Mouse (Mus musculus): ENCODE measurements around the gene Grk3. TPM values are rescaled to one million over a fixed set of nuclear protein-coding genes. Genes with fewer than 3 reads are reported as not detected.

Gene Grk3
- polyA plus RNA-seq, 1 experiment from 2014 or later = 13.3 TPM

- Histone ChIP-seq H3K36me3 (no peaks in the 10 kb centered on the region; the same call in 1 of the 2 replicates), H3K9me3 (no peaks in the 10 kb centered on the region), H3K27ac (peak overlapping the region; percentile 23; the same call in 1 of the 2 replicates), H3K4me3 (replicated peaks) (no peak overlapping the region), H3K4me2 (peak overlapping the region; percentile 19; the same call in 1 of the 2 replicates), H3K4me1 (replicated peaks) (peaks cover 20% of the 10 kb centered on the region), H3K27me3 (no peaks in the 10 kb centered on the region; the same call in 1 of the 2 replicates), H3K9ac (replicated peaks) (no peak overlapping the region)
- 35% methylated on average over 7 of the region's 7 CpGs for WGBS
- no peak for ATAC-seq (ENCODE audit: insufficient number of reproducible peaks, insufficient read depth, low FRiP score, low TSS enrichment, low read depth)
These were observed 42.0 kb downstream of the Grk3 start for GRCm38 (mm10) chr5:112973596-112973995.

DNA sequence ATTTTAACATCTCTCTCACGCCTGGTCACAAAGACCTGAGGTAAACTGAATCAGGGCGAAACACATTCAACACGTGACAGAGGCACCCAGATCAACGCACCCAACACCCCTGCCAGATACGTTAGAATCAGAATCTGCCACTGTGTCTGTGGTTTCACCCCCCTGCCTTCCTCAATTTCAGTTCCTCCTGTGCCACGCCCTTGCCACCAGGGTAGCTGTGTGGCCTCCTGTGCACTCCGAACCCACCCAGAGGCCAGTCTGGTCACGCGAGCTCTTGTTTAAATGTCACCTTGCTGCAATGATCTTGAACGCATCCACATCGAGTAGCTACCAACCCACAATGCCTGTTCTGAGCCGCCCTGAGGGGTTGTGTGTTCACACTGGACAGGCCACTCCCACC lies 43.3 kb downstream of the Grk3 start:
- WGBS = 85% methylated on average over 12 of the region's 12 CpGs
- no peaks in the 10 kb centered on the region for H3K36me3 ChIP-seq
- no peak overlapping the region for H3K4me3 ChIP-seq (replicated peaks)

GRCm38 (mm10) chr5:112963495-112963894 lies 52.1 kb downstream of the Grk3 start:
- Histone ChIP-seq H3K9me3 (no peaks in the 10 kb centered on the region), H3K4me1 (replicated peaks) (peaks cover 28% of the 10 kb centered on the region), H3K36me3 (no peaks in the 10 kb centered on the region), H3K4me3 (replicated peaks) (no peak overlapping the region), H3K27me3 (no peaks in the 10 kb centered on the region), H3K27ac (no peak overlapping the region), H3K4me2 (no peak overlapping the region), H3K9ac (replicated peaks) (no peak overlapping the region)
- no peak for ATAC-seq (ENCODE audit: insufficient number of reproducible peaks, insufficient read depth, low FRiP score, low TSS enrichment, low read depth)
- WGBS = 56% methylated on average over 4 of the region's 4 CpGs

More for the DNA sequence above, 43.3 kb downstream of the Grk3 start:
- Histone ChIP-seq H3K9ac (replicated peaks) (no peak overlapping the region), H3K4me1 (replicated peaks) (peaks cover 20% of the 10 kb centered on the region), H3K27me3 (no peaks in the 10 kb centered on the region; the same call in 1 of the 2 replicates), H3K27ac (no peak overlapping the region), H3K4me2 (no peak overlapping the region), H3K9me3 (no peaks in the 10 kb centered on the region)
- ATAC-seq (ENCODE audit: insufficient number of reproducible peaks, insufficient read depth, low FRiP score, low TSS enrichment, low read depth) = no peak

DNA sequence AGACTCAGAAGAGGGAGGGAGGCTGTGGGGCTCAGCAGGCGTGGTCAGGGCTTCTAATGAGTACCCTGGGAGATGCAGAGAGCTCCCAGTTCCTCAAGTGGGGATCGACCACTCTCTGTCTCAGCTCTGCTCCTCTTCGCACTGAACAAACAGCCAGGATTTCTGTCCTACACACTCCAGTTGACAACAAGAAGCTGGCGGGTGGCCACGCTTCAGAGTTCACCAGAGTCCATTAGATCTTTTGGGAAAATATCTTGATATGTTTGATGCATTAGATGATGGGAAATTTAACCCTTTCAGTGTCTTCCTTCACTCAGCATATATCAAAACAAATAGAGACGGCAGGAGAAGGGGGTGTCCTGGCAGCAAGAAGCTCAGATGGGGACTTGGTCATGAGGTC lies 53.4 kb downstream of the Grk3 start:
- Histone ChIP-seq H3K9me3 (no peaks in the 10 kb centered on the region), H3K27me3 (no peaks in the 10 kb centered on the region), H3K9ac (replicated peaks) (no peak overlapping the region), H3K4me2 (no peak overlapping the region), H3K27ac (no peak overlapping the region), H3K4me3 (replicated peaks) (no peak overlapping the region), H3K4me1 (replicated peaks) (peaks cover 31% of the 10 kb centered on the region), H3K36me3 (no peaks in the 10 kb centered on the region)
- no peak for ATAC-seq (ENCODE audit: insufficient number of reproducible peaks, insufficient read depth, low FRiP score, low TSS enrichment, low read depth)
- 81% methylated on average over 6 of the region's 6 CpGs for WGBS

DNA sequence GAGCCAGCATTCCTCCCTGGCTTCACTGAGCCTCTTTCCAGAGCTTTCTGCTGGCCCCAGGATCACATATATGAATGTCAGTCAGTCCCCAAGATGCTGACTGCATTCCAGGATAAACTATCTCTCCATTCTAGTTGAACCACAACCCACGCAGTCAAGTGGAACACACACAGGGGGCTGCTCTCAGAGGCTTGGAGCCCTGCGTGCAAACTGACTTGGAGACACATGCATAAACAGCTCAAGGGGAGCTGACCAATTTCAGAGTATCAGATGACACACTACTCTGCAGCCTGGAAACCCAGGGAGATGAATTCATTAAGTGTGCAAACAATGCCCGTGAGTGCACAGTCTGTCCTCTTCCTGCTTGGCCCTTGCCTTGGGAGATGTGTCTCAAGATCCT lies 54.7 kb downstream of the Grk3 start:
- Histone ChIP-seq H3K27me3 (no peaks in the 10 kb centered on the region), H3K9ac (replicated peaks) (no peak overlapping the region), H3K4me2 (no peak overlapping the region), H3K4me3 (replicated peaks) (no peak overlapping the region), H3K36me3 (no peaks in the 10 kb centered on the region), H3K4me1 (replicated peaks) (peaks cover 39% of the 10 kb centered on the region), H3K9me3 (no peaks in the 10 kb centered on the region), H3K27ac (no peak overlapping the region)
- WGBS = 32% methylated on average over 3 of the region's 3 CpGs
- ATAC-seq (ENCODE audit: insufficient number of reproducible peaks, insufficient read depth, low FRiP score, low TSS enrichment, low read depth) = no peak

DNA sequence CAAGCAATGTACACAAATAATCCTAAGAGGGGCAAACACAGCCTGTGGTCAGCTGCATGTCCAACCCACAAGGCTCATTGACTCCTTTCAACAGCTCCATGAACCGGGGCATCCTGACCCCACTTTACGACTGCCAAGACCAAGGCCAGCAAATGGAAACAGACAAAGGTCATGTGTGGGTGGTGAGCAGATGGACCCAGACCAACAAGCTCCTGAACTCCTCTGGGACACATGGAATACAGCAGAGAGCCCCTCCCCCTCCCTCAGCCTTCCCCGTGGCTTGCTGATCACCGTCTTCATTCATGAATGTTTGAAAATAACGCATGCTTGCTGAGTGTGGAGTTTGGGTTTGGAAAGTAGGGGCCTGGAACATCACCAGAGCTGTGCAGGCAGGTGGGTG lies 57.3 kb downstream of the Grk3 start:
- WGBS = 53% methylated on average over 5 of the region's 5 CpGs
- H3K27ac ChIP-seq = no peak overlapping the region
- H3K9ac ChIP-seq (replicated peaks) = no peak overlapping the region
- no peak for ATAC-seq (ENCODE audit: insufficient number of reproducible peaks, insufficient read depth, low FRiP score, low TSS enrichment, low read depth)
- no peaks in the 10 kb centered on the region for H3K27me3 ChIP-seq
- no peaks in the 10 kb centered on the region for H3K9me3 ChIP-seq
- peaks cover 45% of the 10 kb centered on the region for H3K4me1 ChIP-seq (replicated peaks)
- H3K4me2 ChIP-seq = no peak overlapping the region
- H3K36me3 ChIP-seq = peaks cover 11% of the 10 kb centered on the region
- H3K4me3 ChIP-seq (replicated peaks) = no peak overlapping the region

DNA sequence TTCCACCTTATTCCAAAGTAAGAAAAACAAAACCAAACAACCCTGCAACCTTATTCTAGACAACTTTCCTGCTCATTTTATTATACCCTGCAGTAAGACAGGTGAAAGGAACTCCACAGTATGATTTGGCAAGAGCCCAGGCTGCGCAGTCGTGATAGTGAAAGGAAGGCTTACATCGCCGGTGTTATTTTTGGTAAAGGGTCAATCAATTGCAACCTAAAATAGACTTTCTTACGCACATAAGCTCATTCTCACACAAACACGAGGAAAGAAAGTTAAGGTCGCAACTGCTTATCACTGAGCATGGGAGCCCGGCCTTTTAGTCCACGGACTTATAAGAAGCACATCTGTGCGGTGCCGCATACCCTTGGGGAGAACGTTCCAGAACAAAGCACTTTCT lies 58.8 kb downstream of the Grk3 start:
- Histone ChIP-seq H3K9me3 (no peaks in the 10 kb centered on the region), H3K36me3 (peaks cover 14% of the 10 kb centered on the region), H3K27ac (no peak overlapping the region), H3K4me3 (replicated peaks) (no peak overlapping the region), H3K27me3 (no peaks in the 10 kb centered on the region), H3K9ac (replicated peaks) (no peak overlapping the region), H3K4me1 (replicated peaks) (peaks cover 45% of the 10 kb centered on the region), H3K4me2 (no peak overlapping the region)
- no peak for ATAC-seq (ENCODE audit: insufficient number of reproducible peaks, insufficient read depth, low FRiP score, low TSS enrichment, low read depth)
- 84% methylated on average over 12 of the region's 12 CpGs for WGBS

- 85% methylated on average over 8 of the region's 8 CpGs for WGBS
- H3K9ac ChIP-seq (replicated peaks) = no peak overlapping the region
- ATAC-seq (ENCODE audit: insufficient number of reproducible peaks, insufficient read depth, low FRiP score, low TSS enrichment, low read depth) = no peak
- no peak overlapping the region for H3K4me3 ChIP-seq (replicated peaks)
- H3K27me3 ChIP-seq = no peaks in the 10 kb centered on the region
- H3K4me1 ChIP-seq (replicated peaks) = peaks cover 45% of the 10 kb centered on the region
- peaks cover 14% of the 10 kb centered on the region for H3K36me3 ChIP-seq
- H3K9me3 ChIP-seq = no peaks in the 10 kb centered on the region
- H3K4me2 ChIP-seq = no peak overlapping the region
- no peak overlapping the region for H3K27ac ChIP-seq
These were observed 59.2 kb downstream of the Grk3 start for GRCm38 (mm10) chr5:112956368-112956767.

GRCm38 (mm10) chr5:112950847-112951246 lies 64.7 kb downstream of the Grk3 start:
- 84% methylated on average over 3 of the region's 3 CpGs for WGBS

DNA sequence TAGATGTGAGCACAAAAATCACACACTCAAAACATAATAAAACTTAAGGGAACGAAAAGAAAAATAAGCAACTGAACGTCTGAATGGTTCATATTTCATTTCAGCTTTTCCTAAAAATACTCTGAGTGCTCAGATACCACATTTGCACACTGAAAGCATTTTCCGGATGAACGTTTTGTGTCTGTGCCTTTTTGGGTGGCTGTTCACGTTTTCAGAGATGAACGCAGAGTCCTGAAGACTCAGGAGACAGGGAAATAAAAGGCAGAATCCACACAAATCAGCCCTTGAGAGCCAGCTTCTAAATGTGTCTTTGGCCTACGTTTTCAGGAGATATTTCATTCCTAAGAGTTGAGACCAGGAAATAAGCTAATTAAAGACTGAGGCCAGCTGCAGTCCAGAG lies 69.7 kb downstream of the Grk3 start:
- WGBS = 60% methylated on average over 7 of the region's 7 CpGs
- Histone ChIP-seq H3K4me3 (replicated peaks) (no peak overlapping the region), H3K9ac (replicated peaks) (no peak overlapping the region), H3K4me2 (no peak overlapping the region), H3K27me3 (no peaks in the 10 kb centered on the region), H3K36me3 (peaks cover 11% of the 10 kb centered on the region; the same call in 1 of the 2 replicates), H3K27ac (peak overlapping the region; percentile 25; the same call in 1 of the 2 replicates), H3K9me3 (no peaks in the 10 kb centered on the region), H3K4me1 (replicated peaks) (peaks cover 16% of the 10 kb centered on the region)
- no peak for ATAC-seq (ENCODE audit: insufficient number of reproducible peaks, insufficient read depth, low FRiP score, low TSS enrichment, low read depth)

More at GRCm38 (mm10) chr5:112950847-112951246, 64.7 kb downstream of the Grk3 start:
- Histone ChIP-seq H3K4me3 (replicated peaks) (no peak overlapping the region), H3K4me2 (no peak overlapping the region), H3K27me3 (no peaks in the 10 kb centered on the region), H3K36me3 (peaks cover 14% of the 10 kb centered on the region), H3K4me1 (replicated peaks) (peaks cover 23% of the 10 kb centered on the region; the same call in 1 of the 2 replicates), H3K9me3 (no peaks in the 10 kb centered on the region), H3K27ac (no peak overlapping the region), H3K9ac (replicated peaks) (no peak overlapping the region)
- no peak for ATAC-seq (ENCODE audit: insufficient number of reproducible peaks, insufficient read depth, low FRiP score, low TSS enrichment, low read depth)

GRCm38 (mm10) chr5:112942244-112942643 lies 73.3 kb downstream of the Grk3 start:
- 57% methylated on average over 7 of the region's 7 CpGs for WGBS
- H3K4me3 ChIP-seq (replicated peaks) = no peak overlapping the region
- peaks cover 18% of the 10 kb centered on the region for H3K4me1 ChIP-seq (replicated peaks)
- no peak overlapping the region for H3K4me2 ChIP-seq
- no peaks in the 10 kb centered on the region for H3K9me3 ChIP-seq
- H3K27me3 ChIP-seq = no peaks in the 10 kb centered on the region
- no peak for ATAC-seq (ENCODE audit: insufficient number of reproducible peaks, insufficient read depth, low FRiP score, low TSS enrichment, low read depth)
- H3K9ac ChIP-seq (replicated peaks) = no peak overlapping the region
- H3K27ac ChIP-seq = no peak overlapping the region
- peaks cover 12% of the 10 kb centered on the region; the same call in 1 of the 2 replicates for H3K36me3 ChIP-seq

DNA sequence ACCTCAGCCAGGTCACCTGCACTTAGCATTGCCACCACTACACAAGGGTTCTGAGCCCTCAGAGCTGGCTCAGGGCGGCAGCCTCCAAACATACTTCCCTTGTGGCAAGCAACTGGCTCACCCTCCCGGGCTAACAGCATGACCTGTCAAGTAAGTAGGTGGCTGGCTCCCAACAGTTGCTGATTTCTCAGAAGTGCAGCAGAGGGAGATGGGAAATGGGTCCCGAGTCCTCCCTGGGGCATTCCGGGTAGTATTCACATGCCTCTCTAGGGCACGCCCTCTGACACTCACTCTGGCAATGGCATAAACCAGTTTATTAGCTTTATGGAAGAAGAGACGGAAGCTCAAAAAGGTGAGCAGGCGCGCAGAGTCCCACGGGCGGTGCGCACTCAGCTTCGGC lies 74.6 kb downstream of the Grk3 start:
- Histone ChIP-seq H3K27ac (no peak overlapping the region), H3K4me1 (replicated peaks) (peaks cover 9% of the 10 kb centered on the region), H3K9me3 (no peaks in the 10 kb centered on the region), H3K36me3 (peaks cover 16% of the 10 kb centered on the region; the same call in 1 of the 2 replicates), H3K4me3 (replicated peaks) (no peak overlapping the region), H3K27me3 (no peaks in the 10 kb centered on the region), H3K9ac (replicated peaks) (no peak overlapping the region), H3K4me2 (no peak overlapping the region)
- WGBS = 92% methylated on average over 12 of the region's 12 CpGs
- no peak for ATAC-seq (ENCODE audit: insufficient number of reproducible peaks, insufficient read depth, low FRiP score, low TSS enrichment, low read depth)
